Mouse (Mus musculus): ENCODE measurements around the gene Cdkal1.
A peak's percentile ranks its signal among the peaks of the same experiment; 100 is the strongest.

The Cdkal1 gene

DNA sequence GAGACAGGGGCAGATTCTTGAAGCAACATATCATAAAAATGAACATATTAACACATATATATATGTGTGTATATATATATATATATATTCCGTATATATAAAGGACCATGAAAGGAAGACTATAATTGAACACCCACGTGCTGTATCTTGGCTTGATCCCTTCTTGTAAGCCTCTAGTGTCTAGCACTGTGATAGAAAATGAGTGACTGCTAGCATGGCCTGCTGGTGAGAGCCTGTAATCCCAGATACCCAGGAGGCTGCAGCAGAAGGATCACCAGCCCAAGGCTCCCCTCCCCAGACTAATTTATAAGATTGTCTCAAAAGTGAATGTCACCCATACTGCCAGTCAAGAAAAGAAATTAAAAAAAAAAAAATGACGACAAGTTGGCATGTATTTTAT, 158.2 kb downstream of the Cdkal1 start:
- no peak for DNase-seq

DNA sequence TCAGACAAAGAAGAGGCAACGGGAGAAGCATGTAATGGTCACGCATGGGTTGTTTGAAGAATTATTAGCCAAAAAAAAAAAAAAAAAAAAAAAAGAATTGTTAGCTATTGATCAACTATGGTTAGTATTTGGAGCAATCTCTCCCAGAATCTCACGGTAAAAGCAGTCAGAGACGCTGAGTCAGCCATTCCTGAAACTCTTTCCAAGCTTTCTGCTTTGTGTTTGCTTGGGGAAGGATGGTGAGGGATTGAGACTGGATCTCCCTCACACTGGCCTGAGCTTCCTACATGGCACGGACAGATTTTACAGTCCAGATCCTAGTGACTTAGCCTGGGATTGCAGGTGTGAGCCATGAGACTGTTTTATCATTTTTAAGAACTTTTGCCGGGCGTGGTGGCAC, 164.7 kb downstream of the Cdkal1 start:
- no peak for DNase-seq

DNA sequence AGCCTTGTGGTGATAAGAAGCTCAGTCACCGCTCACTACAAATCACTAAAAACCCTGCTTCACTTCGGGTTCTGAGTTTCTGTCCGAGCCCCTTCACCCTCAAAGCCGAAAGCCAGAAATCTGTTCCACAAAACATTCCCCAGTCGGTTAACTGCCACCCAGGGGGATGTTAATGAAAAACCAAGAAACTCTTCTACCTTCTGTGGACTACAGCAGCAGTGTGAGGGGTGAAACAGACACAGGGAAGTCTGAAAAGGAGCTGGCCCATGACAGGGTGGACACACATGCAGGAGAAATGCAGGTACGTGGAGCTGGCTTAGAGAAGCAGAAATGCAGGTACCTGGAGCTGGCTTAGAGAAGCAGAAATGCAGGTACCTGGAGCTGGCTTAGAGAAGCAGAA, 166.6 kb downstream of the Cdkal1 start:
- DNase-seq, result no peak

DNA sequence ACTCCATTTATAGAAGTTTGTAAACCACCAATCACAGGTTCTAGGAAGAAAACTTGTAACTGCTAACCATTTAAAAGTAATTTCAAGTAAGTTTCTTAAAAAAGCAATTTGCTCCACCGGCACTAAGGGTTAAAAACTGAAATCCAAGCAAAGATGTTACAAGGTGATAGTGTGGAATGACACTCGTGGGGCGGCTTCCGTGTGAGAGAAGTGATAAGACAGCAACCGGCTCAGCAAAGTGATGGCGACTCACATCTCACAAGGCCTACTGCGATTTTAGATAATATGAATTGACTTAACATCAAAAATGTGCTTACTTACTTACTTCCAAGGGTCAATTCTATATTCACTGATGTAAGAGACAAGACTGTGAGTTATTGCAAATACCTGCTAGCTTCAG, 167.6 kb downstream of the Cdkal1 start:
- DNase-seq, result no peak

DNA sequence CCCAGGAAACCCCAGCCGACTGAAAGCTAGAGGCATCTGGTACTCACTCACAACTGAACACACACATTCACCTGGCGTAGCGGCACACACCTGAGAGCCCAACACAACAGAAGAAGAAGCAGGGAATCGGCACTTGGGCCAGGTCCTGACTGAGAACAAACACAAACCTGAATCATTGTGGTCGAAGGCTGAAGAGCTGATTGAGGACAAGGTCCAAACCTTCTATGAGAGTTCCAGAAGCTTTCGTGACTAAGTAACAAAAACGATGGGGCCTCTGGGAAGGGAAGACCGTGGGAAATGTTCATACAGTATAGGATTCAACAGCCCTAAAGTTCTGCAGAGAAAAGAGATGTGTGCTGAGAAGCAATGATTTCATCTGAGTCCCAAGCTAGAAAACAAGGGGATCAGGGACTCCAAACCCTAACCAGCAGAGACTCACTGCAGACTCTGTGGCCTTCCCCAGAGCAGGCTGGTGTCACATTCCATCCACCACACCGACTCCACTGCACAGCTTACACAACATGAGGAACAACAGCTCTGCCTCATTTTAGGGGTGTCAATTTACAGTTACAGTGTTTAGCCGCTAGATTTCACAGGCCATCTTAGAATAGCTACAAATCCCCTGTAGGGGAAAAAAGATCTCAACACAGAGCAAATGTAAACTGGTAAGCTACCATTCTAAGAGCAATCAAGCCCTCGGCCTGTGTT, 175.8 kb downstream of the Cdkal1 start:
- no peak for DNase-seq

DNA sequence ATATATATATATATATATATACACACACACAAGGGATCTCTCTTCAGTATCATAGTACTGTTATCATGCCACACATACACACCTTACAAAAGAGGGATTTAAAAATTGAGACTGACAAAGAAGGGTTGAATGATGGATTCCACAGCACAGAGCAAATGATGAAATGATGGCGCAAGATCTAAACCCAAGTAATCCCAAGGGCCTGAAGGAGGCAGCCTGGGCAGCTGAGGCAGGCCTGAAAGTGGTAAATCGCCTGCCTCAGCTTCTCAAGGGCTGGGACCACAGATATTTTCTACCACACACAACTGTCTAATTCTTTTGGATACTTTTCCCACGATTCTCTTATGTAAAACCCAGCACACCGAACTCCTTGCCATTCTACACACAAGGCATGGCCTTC, 177.9 kb downstream of the Cdkal1 start:
- no peak for DNase-seq

DNA sequence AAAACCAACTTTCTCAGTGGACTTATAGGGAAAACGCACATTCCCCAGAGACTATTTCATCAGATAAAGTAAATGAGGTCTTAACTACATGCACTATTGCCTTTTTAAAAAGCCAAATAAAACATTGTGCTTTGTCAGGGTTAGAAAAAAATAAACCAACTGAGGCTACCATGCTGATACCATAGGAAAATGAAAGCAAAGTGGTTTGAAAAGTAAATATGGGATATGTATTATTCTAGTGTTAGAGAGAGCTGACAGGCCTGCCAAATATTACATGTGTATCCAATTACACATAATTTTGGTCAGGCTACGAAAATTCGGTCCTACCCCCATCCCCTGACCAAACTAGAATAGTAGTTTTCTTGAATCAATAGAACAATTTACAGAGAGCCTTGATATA, 184.8 kb downstream of the Cdkal1 start:
- DNase-seq, result no peak

DNA sequence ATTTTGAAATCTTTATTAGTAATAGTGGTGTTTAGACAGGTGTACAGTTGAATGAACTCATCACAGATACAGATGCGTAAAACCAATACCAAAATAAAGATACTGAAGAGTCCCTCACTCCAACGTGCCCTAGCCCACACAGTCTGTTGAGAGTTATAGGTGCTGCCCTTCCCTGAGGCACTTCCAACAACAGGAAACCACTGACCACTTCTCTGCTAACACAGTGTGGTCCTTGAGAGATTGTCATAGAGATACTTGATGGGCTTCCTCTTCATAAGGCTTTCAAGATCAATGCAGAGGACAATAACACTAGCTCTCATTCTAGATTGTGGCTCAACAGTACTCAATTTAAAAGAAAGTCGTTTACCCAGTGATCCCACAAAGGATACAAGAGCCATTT, 191.6 kb downstream of the Cdkal1 start:
- no peak for DNase-seq

DNA sequence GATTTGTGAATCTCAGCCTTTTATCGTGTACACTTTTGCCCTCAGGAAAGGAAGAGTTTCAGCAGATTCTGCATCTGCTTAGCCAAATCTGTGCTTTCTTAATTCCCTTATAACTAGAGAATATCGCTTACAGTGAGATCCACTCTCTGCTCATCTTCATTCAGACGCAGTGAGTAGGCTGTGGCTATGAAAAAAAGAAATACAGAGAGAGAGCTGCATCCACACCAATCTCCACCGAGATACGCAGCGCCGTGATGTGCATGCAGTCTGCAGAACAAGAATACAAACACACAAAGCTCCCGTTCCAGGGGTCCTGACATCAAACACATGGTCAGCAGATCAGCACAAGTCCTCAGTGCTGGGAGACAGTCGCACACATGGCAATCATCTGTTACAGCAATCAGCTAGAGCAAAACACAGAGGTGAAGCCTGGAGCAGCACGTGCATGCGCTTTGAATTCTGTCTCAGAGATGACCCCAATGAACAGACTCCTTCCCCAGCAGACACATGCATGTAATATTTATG, 199.6 kb downstream of the Cdkal1 start:
- no peak for DNase-seq

DNA sequence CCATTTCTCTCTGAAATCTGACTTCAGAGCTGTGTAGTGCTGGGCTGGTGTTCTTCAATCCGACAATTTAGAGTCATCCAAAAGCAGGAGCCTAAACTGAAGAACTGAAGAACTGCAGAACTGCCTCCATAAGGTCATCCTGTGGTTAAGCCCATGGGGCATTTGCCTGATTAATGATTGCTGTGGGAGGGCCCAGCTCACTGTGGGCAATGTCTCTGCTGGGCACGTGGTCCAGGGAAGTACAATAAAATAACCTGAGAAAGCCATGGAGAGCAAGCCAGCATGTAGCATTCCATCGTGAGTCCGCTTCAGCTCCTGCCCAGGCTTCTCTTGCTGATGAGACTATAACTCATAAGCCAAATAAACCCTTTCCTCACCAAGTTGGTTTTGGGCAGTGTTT, 202.1 kb downstream of the Cdkal1 start:
- no peak for DNase-seq

DNA sequence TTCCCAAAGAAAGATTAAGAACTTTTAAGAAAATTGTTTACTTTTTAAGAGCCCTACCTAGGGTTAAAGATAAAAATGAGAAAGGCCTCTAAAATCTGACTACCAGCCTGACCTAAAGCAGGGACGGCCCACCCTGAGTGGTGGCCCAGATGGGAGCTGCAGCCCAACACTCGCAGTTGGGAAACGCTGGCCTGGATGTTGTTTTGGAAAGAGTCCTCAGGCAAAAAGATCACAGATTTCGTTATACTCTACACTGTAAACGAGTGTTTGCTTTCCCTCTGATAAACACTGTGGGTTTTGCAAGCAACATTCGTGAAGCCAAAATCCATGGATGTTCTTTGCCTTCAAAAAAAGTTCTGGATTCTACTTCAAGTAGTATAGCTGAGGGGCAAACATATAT, 202.7 kb downstream of the Cdkal1 start:
- DNase-seq, result no peak

DNA sequence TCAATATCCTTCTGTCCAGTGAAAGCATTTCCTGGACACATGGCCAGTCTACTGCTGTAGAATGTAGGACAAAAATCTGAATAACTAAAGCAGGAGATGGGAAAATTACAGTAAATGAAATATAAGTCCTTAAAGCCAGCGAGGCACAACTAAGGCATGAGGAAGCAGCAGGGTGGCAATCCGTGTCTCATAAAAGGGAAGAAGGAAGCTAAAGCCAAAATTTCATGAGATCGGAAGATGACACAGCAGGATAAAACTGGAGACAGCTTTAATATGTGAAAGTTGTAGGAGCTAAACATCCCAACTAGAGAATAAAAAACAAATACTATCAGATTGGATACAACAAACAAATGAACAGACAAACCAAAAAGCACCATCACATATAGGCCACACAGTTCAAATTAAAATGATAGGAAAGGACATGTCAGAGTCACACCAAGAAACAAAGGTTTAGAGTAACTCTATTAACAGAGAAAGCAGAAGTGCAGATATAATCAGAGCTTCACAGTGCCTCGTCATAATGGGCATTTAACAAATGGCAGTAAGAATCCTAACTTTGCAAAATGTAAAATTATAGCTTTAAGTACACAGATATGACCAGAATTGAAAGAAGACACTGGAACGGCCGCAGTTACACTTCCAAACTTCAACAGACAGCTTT, 204.8 kb downstream of the Cdkal1 start:
- no peak for DNase-seq

DNA sequence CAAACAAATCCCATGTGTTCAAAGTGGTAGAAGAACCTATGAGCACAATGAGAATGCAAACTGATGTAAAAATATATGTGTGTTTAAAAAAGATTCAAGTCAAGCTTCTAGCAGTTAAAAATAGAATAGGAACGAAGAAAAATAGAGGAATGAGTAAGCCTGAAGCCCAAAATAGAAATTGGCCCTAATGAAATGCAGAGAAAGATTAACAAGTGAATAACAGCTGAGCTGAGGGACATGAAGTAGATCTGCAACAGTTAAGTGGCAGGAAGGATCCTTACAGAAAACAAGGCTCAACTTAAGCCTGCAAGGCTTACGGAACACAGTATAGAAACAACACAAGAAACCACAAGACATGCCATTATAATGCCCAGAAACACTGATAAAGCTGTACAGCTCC, 205.9 kb downstream of the Cdkal1 start:
- DNase-seq, result no peak

DNA sequence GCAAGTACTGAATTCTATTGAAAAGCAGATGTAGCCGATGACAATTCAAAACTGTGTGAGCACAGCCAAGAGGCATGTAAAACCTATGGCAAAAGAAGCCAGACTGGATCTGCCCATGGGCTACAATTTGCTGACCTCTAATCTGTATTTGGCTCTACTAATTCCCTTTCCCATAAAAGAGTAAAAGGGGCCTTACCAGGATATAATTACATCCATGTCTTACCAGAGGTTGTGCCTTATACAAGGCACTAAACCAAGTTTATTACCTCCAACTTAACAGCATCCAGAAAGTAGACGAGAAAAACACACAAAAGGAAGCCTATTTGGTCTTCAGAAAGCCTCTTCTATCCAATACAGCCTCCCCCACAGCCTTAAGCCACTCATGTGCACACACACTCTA, 213.2 kb downstream of the Cdkal1 start:
- no peak for DNase-seq

DNA sequence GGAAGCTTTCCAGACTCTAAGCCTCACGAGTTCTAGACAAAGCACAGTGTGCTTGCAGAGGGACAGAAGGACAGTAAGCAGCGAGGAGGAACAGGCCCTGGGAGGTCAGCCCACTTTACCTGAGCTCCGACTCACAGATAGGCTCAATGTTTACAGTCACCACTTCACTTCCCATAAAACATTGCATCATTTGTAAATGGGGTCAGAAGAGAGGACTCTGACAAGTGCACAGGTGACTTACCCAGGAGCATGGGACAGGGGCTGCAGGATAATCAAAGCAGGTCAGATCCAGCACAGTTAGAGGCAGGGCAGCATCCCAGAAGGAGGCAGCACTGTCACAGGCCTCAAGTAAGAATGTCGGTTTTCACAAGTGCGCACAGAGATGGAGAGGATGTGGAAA, 214.3 kb downstream of the Cdkal1 start:
- DNase-seq, result no peak

DNA sequence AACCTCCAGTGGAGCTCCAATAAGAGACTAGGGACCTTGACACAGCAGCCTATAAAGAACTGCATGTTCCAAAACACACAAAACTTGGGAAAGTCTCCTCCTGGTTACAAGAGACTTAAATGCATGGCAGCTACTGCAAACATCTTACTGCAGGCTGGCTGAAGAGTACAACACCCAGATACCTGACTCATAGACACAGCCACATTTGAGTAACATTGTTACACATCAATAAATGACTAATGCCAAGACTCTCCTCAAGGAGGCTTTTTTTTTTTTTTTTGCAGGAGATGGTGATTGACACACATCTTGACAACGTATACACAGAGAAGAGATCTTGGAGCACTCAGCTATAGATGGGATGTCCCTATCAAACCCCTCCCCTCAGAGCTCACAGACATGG, 215.3 kb downstream of the Cdkal1 start:
- DNase-seq, result no peak

DNA sequence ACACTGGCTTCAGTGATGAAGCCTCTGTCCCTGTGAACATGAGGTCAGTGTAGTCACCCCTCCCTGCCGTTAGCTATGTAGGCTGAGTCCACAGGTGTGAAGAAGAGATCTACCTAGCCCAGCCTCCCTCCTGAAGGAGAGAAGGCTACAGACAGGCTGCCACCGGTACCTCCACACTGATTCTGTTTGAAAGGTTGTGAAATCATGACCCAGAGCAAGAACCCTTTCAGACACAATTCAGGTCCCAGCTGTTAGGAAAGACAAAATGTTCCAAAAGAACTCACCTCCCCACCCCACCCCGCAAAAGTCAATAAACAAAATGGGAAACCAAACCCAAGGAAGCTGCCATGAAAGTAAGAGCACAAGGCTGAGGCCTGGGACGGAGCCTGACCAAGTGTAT, 217.2 kb downstream of the Cdkal1 start:
- no peak for DNase-seq

DNA sequence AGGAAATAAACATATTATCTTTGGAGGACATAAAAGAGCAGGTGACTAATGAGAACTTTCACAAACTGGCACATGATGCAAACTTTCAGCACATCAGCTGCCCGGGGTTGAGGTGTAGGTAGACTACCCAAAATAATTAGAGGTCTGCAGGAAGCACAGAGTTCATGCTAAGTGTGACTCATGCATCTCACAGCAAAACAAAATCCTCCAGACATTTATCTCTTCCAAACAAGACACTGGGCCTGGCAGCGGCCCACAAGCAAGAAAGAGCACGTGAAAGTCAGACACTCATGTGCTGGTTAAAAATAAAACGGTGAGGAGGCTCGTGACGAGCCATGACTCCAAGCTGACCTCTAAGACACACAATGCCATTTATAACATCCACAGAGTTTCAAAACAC, 217.7 kb downstream of the Cdkal1 start:
- no peak for DNase-seq

DNA sequence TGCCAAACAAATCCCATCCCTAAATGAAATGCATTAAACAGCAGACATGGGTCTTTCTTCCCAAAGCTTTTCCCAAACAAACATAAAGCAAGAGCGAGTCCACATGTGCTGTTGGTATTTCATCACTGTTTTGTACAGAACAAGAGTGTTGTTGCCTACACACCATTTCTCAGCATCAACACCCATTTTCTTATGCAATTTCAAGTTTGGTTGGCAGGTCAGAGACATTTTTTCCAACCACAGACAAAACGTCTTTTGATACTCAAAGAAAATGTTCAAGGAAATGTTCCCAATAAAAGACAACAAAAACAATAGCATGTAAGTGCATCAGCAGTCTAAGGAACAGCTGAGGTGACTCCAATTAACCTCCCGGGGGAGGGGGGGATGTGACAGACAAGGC, 219.9 kb downstream of the Cdkal1 start:
- no peak for DNase-seq

DNA sequence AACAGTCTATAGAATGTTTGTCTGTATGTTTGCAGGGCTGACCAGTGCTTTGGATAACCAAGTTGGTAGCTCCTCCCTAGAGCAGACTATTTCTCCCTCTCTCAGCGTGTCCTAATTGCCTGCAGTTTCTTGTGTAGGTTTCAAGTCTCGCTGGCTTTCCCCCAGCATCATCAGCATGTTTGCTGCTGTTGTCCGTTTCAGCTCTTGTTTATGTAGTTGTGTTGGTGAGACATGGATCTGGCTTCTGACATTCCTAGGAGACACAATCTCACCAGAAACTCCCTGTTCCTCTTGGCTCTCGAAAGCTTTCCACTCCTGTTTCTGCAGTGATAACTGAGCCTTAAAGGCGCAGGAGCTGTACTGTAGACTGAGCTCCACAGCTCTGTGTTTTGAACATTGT, 224.1 kb downstream of the Cdkal1 start:
- DNase-seq, result no peak

DNA sequence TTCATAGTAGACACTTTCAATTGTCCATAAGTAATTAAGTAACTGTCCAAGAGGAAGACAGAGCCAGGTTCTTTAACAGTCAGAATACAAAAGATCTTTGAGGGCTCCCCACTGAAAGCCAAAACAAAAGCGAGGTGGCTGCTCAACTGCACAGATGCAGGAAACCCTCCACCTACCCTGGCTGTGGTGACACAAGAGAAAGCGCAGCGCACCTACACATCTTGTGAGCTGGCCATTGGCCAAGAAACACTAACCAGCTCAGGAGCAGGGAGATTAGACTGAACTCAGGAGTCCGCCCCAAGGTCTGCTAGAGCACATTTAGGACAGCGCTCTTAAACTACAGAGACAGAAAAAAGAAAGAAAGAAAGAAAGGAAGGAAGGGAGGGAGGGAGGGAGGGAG, 226.9 kb downstream of the Cdkal1 start:
- no peak for DNase-seq

DNA sequence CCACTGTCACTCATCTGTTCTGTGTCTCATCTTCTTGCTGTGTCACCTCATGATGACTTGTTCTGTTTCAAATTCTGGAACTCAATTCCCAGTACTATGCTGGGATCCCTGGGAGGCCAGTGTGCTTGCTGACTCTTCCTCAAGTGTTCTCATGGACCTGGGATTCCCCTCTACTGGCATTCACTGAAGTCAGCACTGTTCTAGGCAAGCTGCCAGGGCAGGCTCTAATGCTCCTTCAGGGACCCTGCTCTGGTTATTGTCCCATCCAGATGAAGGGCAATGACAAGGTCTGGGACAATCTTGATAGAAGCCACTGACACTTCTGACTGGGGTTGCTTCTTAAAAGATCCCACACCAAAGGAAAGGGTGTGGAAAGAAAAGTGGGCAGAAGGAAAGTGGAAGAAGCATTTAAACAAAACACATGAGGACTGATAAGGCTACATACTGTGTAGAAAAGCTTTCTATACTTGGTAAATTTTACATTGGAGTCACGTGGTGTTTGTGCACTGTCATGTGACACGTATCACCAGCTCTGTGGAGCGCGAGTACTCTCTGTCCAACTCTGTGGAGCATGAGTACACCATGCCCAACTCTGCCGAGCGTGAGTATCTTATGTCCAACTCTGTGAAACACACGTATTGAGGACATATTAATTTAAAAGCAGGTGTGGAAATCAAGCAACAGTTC, 227.9 kb downstream of the Cdkal1 start:
- peak in 1 of 2 experiments; percentile 16 for DNase-seq

DNA sequence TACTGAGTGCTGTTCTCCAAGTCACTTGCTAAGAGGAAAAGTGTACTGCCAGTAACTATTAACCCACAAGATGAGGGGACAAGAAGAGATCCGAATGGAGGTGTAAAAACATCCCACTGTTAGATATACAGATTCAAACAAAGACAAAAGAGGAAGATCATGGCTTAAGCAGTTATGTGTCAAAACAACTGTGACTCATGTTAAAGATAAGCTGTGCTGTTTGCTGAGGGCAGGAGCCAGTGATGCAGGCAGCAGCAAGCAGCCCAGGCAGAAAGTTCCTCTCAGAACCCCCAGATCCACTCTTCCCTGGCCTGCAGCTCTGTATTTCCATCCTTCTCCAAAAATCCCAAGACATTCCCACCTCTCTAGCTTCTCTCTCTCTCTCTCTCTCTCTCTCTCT, 230.5 kb downstream of the Cdkal1 start:
- DNase-seq, result no peak

DNA sequence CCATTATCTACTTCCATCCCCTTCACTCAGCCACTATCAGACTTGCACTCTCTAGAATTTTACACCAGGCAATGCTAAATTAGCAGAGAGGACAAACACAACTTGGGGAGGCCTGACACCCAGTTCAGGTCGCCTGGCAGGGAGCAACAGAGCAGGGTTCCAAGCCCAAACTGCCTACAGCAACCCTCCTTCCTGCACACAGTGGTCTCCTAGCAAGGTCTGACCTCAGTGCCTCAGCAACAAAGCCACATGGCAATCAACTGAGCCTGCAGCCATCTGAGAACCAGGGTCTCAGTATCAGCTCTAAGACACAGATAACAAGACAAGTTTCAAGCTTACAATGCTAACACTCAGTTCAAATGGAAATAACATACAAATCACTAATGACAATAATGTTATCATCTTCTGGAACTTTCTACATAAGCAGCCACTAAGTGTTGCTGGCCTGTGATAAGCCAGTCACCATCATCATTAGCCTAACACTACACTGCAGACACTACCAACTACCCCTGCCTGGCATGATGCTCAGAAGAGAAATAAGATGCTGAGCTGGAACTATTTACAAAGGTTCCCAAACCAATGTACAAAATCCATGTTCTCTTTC, 231.7 kb downstream of the Cdkal1 start:
- no peak for DNase-seq
